Mouse (Mus musculus) stomach, embryonic 14.5 days (tissue): ENCODE results near the gene Rwdd3. TPM values are rescaled to one million over a fixed set of nuclear protein-coding genes. Genes with fewer than 3 reads are reported as not detected.

Experiments
- ATAC-seq: fragments of 200-750 bp; cut with Nextera tagmentation; 2 replicates; pipeline ENCODE4 v1.8.0; 2017; ENCODE audit warnings: low read depth, moderate TSS enrichment; ENCODE audit not compliant: insufficient number of reproducible peaks, insufficient read depth, low FRiP score
- H3K27ac ChIP-seq: fragments of 300-500 bp; sonication (generic); 2 replicates; pipeline ENCODE4 v1.5.1; 2014; ENCODE audit warnings: mild to moderate bottlenecking, low read length, moderate library complexity, mixed read lengths
- H3K27me3 ChIP-seq: fragments of 300-500 bp; sonication (generic); 2 replicates; pipeline ENCODE4 v1.6.1; 2014; ENCODE audit warnings: low read length, control low read depth, mixed read lengths; ENCODE audit not compliant: control insufficient read depth, insufficient read depth
- H3K36me3 ChIP-seq: fragments of 300-500 bp; sonication (generic); 2 replicates; pipeline ENCODE4 v1.6.1; 2014; ENCODE audit warnings: mild to moderate bottlenecking, control low read depth, low read length, moderate library complexity, mixed read lengths; ENCODE audit not compliant: control insufficient read depth, insufficient read depth
- H3K4me1 ChIP-seq: fragments of 300-500 bp; sonication (generic); 2 replicates; pipeline ENCODE4 v1.6.1; 2014; ENCODE audit warnings: low read length, control low read depth, mixed read lengths; ENCODE audit not compliant: control insufficient read depth, insufficient read depth
- H3K4me2 ChIP-seq: fragments of 300-500 bp; sonication (generic); replicated peaks from 2 replicates; pipeline ENCODE4 v1.6.1; 2014; ENCODE audit warnings: low read depth, low read length, control low read depth
- H3K4me3 ChIP-seq: fragments of 300-500 bp; sonication (generic); 2 replicates; pipeline ENCODE4 v1.5.1; 2014; ENCODE audit warnings: low read depth, low read length, control low read depth
- H3K9ac ChIP-seq: fragments of 300-500 bp; sonication (generic); replicated peaks from 2 replicates; pipeline ENCODE4 v1.6.1; 2014; ENCODE audit warnings: low read depth, mild to moderate bottlenecking, control low read depth, low read length, moderate library complexity, mixed read lengths
- H3K9me3 ChIP-seq: fragments of 300-500 bp; sonication (generic); 2 replicates; pipeline ENCODE4 v1.6.1; 2016; ENCODE audit warnings: low read depth, low read length, control low read depth; ENCODE audit not compliant: control insufficient read depth
- WGBS: fragments of 180-500 bp; shearing (Covaris S2); extraction: QIAGEN DNeasy Blood & Tissue Kit; methylation state at CpG from one replicate; pipeline ENCODE4 v1.1.7; 2014; 5-methylcytosine and 5-hydroxymethylcytosine counted together
- polyA plus RNA-seq: library from polyadenylated mRNA; unstranded; fragments of >200 nt; fragmentation: Nextera tagmentation; extraction: Ambion mirVana; gene quantifications from 2 replicates; pipeline ENCODE4 v1.2.1, GENCODE M21; 2014

Gene Rwdd3
- polyA plus RNA-seq, 1 experiment from 2014 or later: 6.2 TPM

DNA sequence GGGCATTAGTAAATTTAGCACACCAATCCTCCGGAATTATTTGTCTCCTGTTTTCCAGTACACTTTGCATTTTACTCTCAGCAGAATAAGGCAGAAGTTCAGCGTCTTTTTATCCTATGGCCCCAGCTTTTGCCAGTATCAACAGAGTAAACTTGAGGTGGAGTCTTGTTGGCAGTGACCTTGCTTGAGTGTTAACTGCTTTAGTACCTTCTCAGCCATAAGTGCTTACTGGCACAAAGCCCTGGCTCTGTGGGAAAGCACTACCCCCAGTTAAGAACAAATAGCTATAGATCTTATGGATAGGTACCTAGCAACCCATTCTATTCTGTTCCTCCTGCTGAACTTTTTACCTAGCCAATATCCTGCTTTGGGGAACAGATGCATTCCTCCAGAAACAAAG is 17.7 kb upstream of the Rwdd3 start:
- no peak overlapping the region for H3K27ac ChIP-seq
- no peaks in the 10 kb centered on the region for H3K4me1 ChIP-seq
- ATAC-seq: no peak
- no peaks in the 10 kb centered on the region for H3K27me3 ChIP-seq
- no peak overlapping the region for H3K9ac ChIP-seq
- H3K36me3 ChIP-seq: no peaks in the 10 kb centered on the region
- no peak overlapping the region for H3K4me2 ChIP-seq
- H3K4me3 ChIP-seq: no peak overlapping the region
- H3K9me3 ChIP-seq: no peaks in the 10 kb centered on the region
- WGBS: 94% methylated on average over 2 of the region's 2 CpGs

- H3K36me3 ChIP-seq: no peaks in the 10 kb centered on the region
- H3K4me1 ChIP-seq: no peaks in the 10 kb centered on the region
- H3K9ac ChIP-seq: no peak overlapping the region
- no peak overlapping the region for H3K4me3 ChIP-seq
- no peaks in the 10 kb centered on the region for H3K27me3 ChIP-seq
- H3K27ac ChIP-seq: no peak overlapping the region
- H3K4me2 ChIP-seq: no peak overlapping the region
- 73% methylated on average over 7 of the region's 7 CpGs for WGBS
- no peaks in the 10 kb centered on the region for H3K9me3 ChIP-seq
- no peak for ATAC-seq
Observed at GRCm38 (mm10) chr3:121187510-121187909, 16.0 kb upstream of the Rwdd3 start.

DNA sequence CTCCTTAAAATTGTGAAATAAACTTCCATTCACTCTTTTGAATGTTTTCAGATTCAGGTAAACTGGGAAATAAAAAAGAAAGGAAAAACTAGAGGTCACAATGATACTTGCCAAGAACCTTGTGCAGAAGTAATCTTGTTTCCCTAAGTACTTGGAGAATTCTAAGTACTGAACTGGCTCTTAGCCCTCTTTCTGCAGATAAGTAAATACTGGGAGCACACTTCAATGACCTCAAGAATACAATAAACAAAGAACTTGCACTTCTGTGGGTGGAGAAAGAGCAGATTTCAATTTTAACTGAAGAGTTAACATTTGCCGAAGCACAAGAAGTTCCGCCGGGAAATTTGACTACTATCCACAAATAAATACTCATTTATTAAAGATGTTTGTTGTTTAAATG is 15.4 kb upstream of the Rwdd3 start:
- Histone ChIP-seq H3K27ac (no peak overlapping the region), H3K4me2 (no peak overlapping the region), H3K9me3 (no peaks in the 10 kb centered on the region), H3K4me3 (no peak overlapping the region), H3K9ac (no peak overlapping the region), H3K4me1 (no peaks in the 10 kb centered on the region), H3K36me3 (no peaks in the 10 kb centered on the region), H3K27me3 (no peaks in the 10 kb centered on the region)
- WGBS: 65% methylated on average over 3 of the region's 3 CpGs
- no peak for ATAC-seq

- Histone ChIP-seq H3K27me3 (no peaks in the 10 kb centered on the region), H3K4me1 (no peaks in the 10 kb centered on the region), H3K36me3 (no peaks in the 10 kb centered on the region), H3K4me3 (no peak overlapping the region), H3K27ac (no peak overlapping the region), H3K4me2 (no peak overlapping the region), H3K9ac (no peak overlapping the region), H3K9me3 (no peaks in the 10 kb centered on the region)
- WGBS: 93% methylated on average over 3 of the region's 3 CpGs
- no peak for ATAC-seq
Observed at GRCm38 (mm10) chr3:121185197-121185596, 13.7 kb upstream of the Rwdd3 start.

DNA sequence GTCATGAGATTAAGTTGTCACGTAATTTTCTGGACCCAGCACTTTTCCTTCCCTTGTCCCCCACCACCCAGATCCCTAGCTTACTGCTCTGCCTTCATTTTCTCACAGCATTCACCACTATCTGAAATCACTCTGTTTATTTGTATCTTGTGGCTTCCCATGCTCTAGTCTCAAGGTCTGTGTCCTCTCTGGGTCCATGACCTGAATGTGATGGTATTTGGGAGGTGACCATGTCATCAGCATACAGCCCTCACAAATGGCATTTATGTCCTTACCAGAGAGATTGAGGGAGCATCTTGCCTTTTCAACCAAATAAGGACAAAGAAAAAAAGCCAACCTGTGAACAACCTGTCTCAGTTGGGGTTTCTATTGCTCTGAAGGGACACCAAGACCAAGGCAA is 4.5 kb upstream of the Rwdd3 start:
- H3K9me3 ChIP-seq: no peaks in the 10 kb centered on the region
- no peak overlapping the region for H3K4me3 ChIP-seq
- H3K4me1 ChIP-seq: no peaks in the 10 kb centered on the region
- H3K27me3 ChIP-seq: no peaks in the 10 kb centered on the region
- ATAC-seq: no peak
- H3K36me3 ChIP-seq: no peaks in the 10 kb centered on the region
- H3K4me2 ChIP-seq: no peak overlapping the region
- 88% methylated on average over 1 of the region's 1 CpGs for WGBS
- no peak overlapping the region for H3K27ac ChIP-seq
- H3K9ac ChIP-seq: no peak overlapping the region

DNA sequence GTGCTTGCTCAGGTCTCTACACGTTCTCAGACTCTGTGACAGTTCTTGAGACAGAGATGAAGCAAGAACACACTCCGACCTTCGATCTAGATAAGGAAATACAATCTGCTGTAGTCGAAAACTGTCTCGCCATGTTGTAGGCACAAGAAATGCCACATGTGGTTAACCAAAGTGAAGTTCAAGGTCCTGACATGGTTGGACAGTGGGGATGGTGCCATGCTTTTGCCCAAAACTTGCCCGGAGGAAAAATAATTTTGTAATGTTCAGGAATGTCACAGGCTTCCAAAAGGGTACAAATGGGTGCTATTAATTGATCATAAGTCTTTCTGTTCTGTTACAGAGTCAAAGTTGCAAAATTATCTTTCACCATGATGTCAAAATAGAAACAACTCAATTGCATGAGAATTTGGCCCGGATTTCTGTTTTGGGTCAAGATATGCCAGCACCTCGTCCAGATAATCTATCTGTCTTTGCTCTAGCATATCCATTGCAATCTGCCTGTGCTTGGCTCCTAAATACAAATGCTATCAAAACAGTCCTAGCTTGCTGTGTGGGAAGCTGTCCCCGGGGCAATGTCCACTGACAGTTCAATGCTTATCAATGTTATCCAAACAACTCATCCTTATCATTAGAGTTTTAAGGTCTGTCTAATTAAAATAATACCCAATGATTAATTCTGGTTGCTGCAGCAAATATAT is 2.9 kb upstream of the Rwdd3 start:
- H3K36me3 ChIP-seq: no peaks in the 10 kb centered on the region
- no peaks in the 10 kb centered on the region for H3K4me1 ChIP-seq
- no peaks in the 10 kb centered on the region for H3K9me3 ChIP-seq
- no peaks in the 10 kb centered on the region for H3K27me3 ChIP-seq
- H3K9ac ChIP-seq: no peak overlapping the region
- H3K27ac ChIP-seq: no peak overlapping the region
- no peak for ATAC-seq
- no peak overlapping the region for H3K4me3 ChIP-seq
- H3K4me2 ChIP-seq: no peak overlapping the region
- 67% methylated on average over 9 of the region's 9 CpGs for whole genome bisulfite sequencing

- Histone ChIP-seq H3K4me3 (no peak overlapping the region), H3K4me2 (no peak overlapping the region), H3K36me3 (no peaks in the 10 kb centered on the region), H3K27me3 (no peaks in the 10 kb centered on the region), H3K4me1 (0 out of 2 replicates have a peak, but pooled peaks cover 3% of the 10 kb centered on the region), H3K27ac (no peak overlapping the region), H3K9me3 (no peaks in the 10 kb centered on the region), H3K9ac (no peak overlapping the region)
- WGBS: 66% methylated on average over 2 of the region's 2 CpGs
- ATAC-seq: no peak
Observed at GRCm38 (mm10) chr3:121172718-121173117, 1.2 kb upstream of the Rwdd3 start.

DNA sequence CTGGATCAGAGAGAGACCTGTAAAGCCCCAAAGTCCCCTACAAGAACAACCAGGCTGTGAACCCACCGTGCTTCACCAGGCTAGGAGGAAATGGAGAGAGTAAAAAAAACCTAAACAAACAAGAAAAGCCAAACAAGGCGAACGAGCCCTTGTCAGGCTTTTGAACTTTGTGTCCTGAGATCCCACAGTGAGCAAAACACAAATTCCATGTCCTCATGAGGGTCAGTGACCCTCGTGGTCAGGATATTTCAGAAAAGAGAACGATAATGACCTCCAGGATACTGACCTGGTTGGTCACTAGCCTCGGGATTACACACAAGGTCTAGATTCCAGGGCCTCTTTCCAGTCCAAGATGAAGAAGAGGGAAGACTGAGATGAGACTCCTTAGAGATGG is 374 bp upstream of the Rwdd3 start:
- H3K4me2 ChIP-seq: peak overlapping the region; percentile 69
- no peaks in the 10 kb centered on the region for H3K27me3 ChIP-seq
- H3K36me3 ChIP-seq: no peaks in the 10 kb centered on the region
- 0 out of 2 replicates have a peak, but pooled peaks cover 3% of the 10 kb centered on the region for H3K4me1 ChIP-seq
- WGBS: 51% methylated on average over 6 of the region's 6 CpGs
- no peak overlapping the region for H3K9ac ChIP-seq
- H3K9me3 ChIP-seq: no peaks in the 10 kb centered on the region
- H3K27ac ChIP-seq: no peak overlapping the region
- peak overlapping the region; percentile 61 for H3K4me3 ChIP-seq
- ATAC-seq: no peak

DNA sequence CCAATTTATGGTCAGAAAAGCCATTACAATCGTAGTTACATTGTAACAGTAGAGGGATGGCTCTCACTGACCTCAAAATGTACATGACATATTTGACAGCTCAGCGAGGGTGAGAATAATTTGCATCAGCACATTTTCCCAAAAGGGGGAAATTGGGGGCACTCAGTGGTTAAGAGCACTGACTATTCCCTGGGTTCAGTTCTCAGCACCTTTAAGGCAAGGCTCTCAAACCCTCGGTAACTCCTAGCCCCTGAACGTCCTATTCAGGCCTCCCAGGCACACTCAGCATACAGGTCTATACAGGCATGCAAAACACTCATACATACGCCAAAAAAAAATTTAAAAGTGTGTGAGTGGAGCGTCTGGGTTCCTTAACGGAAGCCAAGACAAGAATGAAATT is 864 bp downstream of the Rwdd3 start:
- WGBS: 47% methylated on average over 7 of the region's 7 CpGs
- Histone ChIP-seq H3K4me3 (peak overlapping the region; percentile 61; the same call in 1 of the 2 replicates), H3K9ac (no peak overlapping the region), H3K9me3 (no peaks in the 10 kb centered on the region), H3K27ac (no peak overlapping the region), H3K36me3 (no peaks in the 10 kb centered on the region), H3K4me1 (0 out of 2 replicates have a peak, but pooled peaks cover 3% of the 10 kb centered on the region), H3K27me3 (no peaks in the 10 kb centered on the region), H3K4me2 (peak overlapping the region; percentile 69)
- ATAC-seq: no peak
